Mouse (Mus musculus) forebrain, embryonic 10.5 days (tissue): ENCODE data around the gene Tarsl2. TPM values are rescaled to one million over a fixed set of nuclear protein-coding genes. Genes with fewer than 3 reads are reported as not detected.

Source experiments
- DNase-seq: peaks from one replicate; pipeline ENCODE4 v3.0.0-alpha.2; 2017; ENCODE audit warnings: low spot score; ENCODE audit errors: extremely low spot score
- H3K27ac ChIP-seq: fragments of 300-500 bp; sonication (generic); 2 replicates; pipeline ENCODE4 v1.5.1; 2016; ENCODE audit warnings: mild to moderate bottlenecking
- H3K27me3 ChIP-seq: fragments of 300-500 bp; sonication (generic); 2 replicates; pipeline ENCODE4 v1.6.1; 2016; ENCODE audit warnings: mild to moderate bottlenecking; ENCODE audit not compliant: poor library complexity, severe bottlenecking
- H3K36me3 ChIP-seq: fragments of 300-500 bp; sonication (generic); replicated peaks from 2 replicates; pipeline ENCODE4 v1.6.1; 2016; ENCODE audit warnings: mild to moderate bottlenecking, moderate library complexity
- H3K4me1 ChIP-seq: fragments of 300-500 bp; sonication (generic); 2 replicates; pipeline ENCODE4 v1.6.1; 2016
- H3K4me3 ChIP-seq: fragments of 300-500 bp; sonication (generic); 2 replicates; pipeline ENCODE4 v1.5.1; 2016; ENCODE audit warnings: mild to moderate bottlenecking, moderate library complexity
- H3K9me3 ChIP-seq: fragments of 300-500 bp; sonication (generic); 2 replicates; pipeline ENCODE4 v1.6.1; 2016; ENCODE audit warnings: mild to moderate bottlenecking, moderate library complexity
- WGBS: fragments of 180-500 bp; shearing (Covaris S2); methylation state at CpG from one replicate; pipeline ENCODE4 v1.1.7; 2016; 5-methylcytosine and 5-hydroxymethylcytosine counted together
- polyA plus RNA-seq: library from polyadenylated mRNA; unstranded; fragments of >200 nt; fragmentation: Nextera tagmentation; extraction: Ambion mirVana; gene quantifications from 2 replicates; pipeline ENCODE4 v1.2.1, GENCODE M21; 2016

The Tarsl2 gene
- polyA plus RNA-seq, 1 experiment from 2014 or later = 8.8 TPM

- H3K4me3 ChIP-seq = no peak overlapping the region
- no peak overlapping the region for H3K27ac ChIP-seq
- no peak for DNase-seq
- peaks cover 60% of the 10 kb centered on the region for H3K36me3 ChIP-seq
- H3K4me1 ChIP-seq = peaks cover 7% of the 10 kb centered on the region
- no peaks in the 10 kb centered on the region for H3K27me3 ChIP-seq
- WGBS = 95% methylated on average over 7 of the region's 7 CpGs
- H3K9me3 ChIP-seq = no peaks in the 10 kb centered on the region
Measured at GRCm38 (mm10) chr7:65702076-65702475, 57.4 kb downstream of the Tarsl2 start.

- Histone ChIP-seq H3K9me3 (no peaks in the 10 kb centered on the region), H3K27me3 (no peaks in the 10 kb centered on the region), H3K36me3 (peaks cover 33% of the 10 kb centered on the region), H3K4me3 (peak overlapping the region; percentile 34), H3K4me1 (peaks cover 7% of the 10 kb centered on the region), H3K27ac (no peak overlapping the region)
- WGBS = 17% methylated on average over 10 of the region's 10 CpGs
- peak; percentile 84 for DNase-seq
Measured at GRCm38 (mm10) chr7:65704818-65705242, 60.1 kb downstream of the Tarsl2 start.

- Histone ChIP-seq H3K36me3 (no peaks in the 10 kb centered on the region), H3K9me3 (no peaks in the 10 kb centered on the region), H3K4me1 (peaks cover 7% of the 10 kb centered on the region), H3K4me3 (no peak overlapping the region), H3K27ac (no peak overlapping the region), H3K27me3 (no peaks in the 10 kb centered on the region)
- WGBS = 100% methylated on average over 1 of the region's 1 CpGs
- no peak for DNase-seq
Measured at GRCm38 (mm10) chr7:65708506-65708905, 63.8 kb downstream of the Tarsl2 start.

GRCm38 (mm10) chr7:65710301-65710700 is 65.6 kb downstream of the Tarsl2 start:
- Histone ChIP-seq H3K27ac (no peak overlapping the region), H3K36me3 (no peaks in the 10 kb centered on the region), H3K27me3 (no peaks in the 10 kb centered on the region), H3K9me3 (no peaks in the 10 kb centered on the region), H3K4me3 (no peak overlapping the region), H3K4me1 (peaks cover 1% of the 10 kb centered on the region)
- DNase-seq = no peak
- 85% methylated on average over 3 of the region's 3 CpGs for WGBS

- H3K27me3 ChIP-seq = no peaks in the 10 kb centered on the region
- H3K9me3 ChIP-seq = no peaks in the 10 kb centered on the region
- 72% methylated on average over 5 of the region's 5 CpGs for WGBS
- DNase-seq = no peak
- H3K36me3 ChIP-seq = no peaks in the 10 kb centered on the region
- H3K4me3 ChIP-seq = no peak overlapping the region
- no peaks in the 10 kb centered on the region for H3K4me1 ChIP-seq
- no peak overlapping the region for H3K27ac ChIP-seq
Measured at GRCm38 (mm10) chr7:65713782-65714181, 69.1 kb downstream of the Tarsl2 start.

GRCm38 (mm10) chr7:65714304-65714703 is 69.6 kb downstream of the Tarsl2 start:
- Histone ChIP-seq H3K4me3 (no peak overlapping the region), H3K4me1 (no peaks in the 10 kb centered on the region), H3K9me3 (no peaks in the 10 kb centered on the region), H3K27ac (no peak overlapping the region), H3K27me3 (no peaks in the 10 kb centered on the region), H3K36me3 (no peaks in the 10 kb centered on the region)
- 89% methylated on average over 4 of the region's 4 CpGs for WGBS
- DNase-seq = no peak

GRCm38 (mm10) chr7:65734024-65734423 is 89.3 kb downstream of the Tarsl2 start:
- Histone ChIP-seq H3K36me3 (no peaks in the 10 kb centered on the region), H3K27ac (no peak overlapping the region), H3K9me3 (no peaks in the 10 kb centered on the region), H3K27me3 (no peaks in the 10 kb centered on the region), H3K4me3 (no peak overlapping the region), H3K4me1 (no peaks in the 10 kb centered on the region)
- no peak for DNase-seq
- WGBS = 84% methylated on average over 2 of the region's 2 CpGs

GRCm38 (mm10) chr7:65735261-65735660 is 90.6 kb downstream of the Tarsl2 start:
- no peaks in the 10 kb centered on the region for H3K9me3 ChIP-seq
- no peaks in the 10 kb centered on the region for H3K27me3 ChIP-seq
- no peak overlapping the region for H3K27ac ChIP-seq
- DNase-seq = no peak
- no peaks in the 10 kb centered on the region for H3K36me3 ChIP-seq
- H3K4me3 ChIP-seq = no peak overlapping the region
- no peaks in the 10 kb centered on the region for H3K4me1 ChIP-seq
- WGBS = 91% methylated on average over 3 of the region's 3 CpGs

GRCm38 (mm10) chr7:65737286-65738040 is 92.8 kb downstream of the Tarsl2 start:
- no peaks in the 10 kb centered on the region for H3K9me3 ChIP-seq
- no peaks in the 10 kb centered on the region for H3K4me1 ChIP-seq
- WGBS = 84% methylated on average over 12 of the region's 12 CpGs
- H3K4me3 ChIP-seq = no peak overlapping the region
- DNase-seq = no peak
- no peak overlapping the region for H3K27ac ChIP-seq
- no peaks in the 10 kb centered on the region for H3K27me3 ChIP-seq
- H3K36me3 ChIP-seq = no peaks in the 10 kb centered on the region

Other genes starting within 250 kb of the Tarsl2 start
- 27.8 and 29.8 TPM in 2 replicates for gene Tjp1, start 117.1 kb upstream of the Tarsl2 start, polyA plus RNA-seq
- 77.9 and 80.0 TPM in 2 replicates for gene Tm2d3, start 46.3 kb downstream of the Tarsl2 start, polyA plus RNA-seq
- gene Pcsk6, start 216.8 kb downstream of the Tarsl2 start, polyA plus RNA-seq = 1.2 and 1.8 TPM in 2 replicates